Mouse (Mus musculus): ENCODE results near the gene Slc4a2.
"Not testable (repeated sequence)": the region's sequence is repeated elsewhere in the genome, so short reads cannot be mapped to it uniquely, and the experiment has no call there.

The Slc4a2 gene

DNA sequence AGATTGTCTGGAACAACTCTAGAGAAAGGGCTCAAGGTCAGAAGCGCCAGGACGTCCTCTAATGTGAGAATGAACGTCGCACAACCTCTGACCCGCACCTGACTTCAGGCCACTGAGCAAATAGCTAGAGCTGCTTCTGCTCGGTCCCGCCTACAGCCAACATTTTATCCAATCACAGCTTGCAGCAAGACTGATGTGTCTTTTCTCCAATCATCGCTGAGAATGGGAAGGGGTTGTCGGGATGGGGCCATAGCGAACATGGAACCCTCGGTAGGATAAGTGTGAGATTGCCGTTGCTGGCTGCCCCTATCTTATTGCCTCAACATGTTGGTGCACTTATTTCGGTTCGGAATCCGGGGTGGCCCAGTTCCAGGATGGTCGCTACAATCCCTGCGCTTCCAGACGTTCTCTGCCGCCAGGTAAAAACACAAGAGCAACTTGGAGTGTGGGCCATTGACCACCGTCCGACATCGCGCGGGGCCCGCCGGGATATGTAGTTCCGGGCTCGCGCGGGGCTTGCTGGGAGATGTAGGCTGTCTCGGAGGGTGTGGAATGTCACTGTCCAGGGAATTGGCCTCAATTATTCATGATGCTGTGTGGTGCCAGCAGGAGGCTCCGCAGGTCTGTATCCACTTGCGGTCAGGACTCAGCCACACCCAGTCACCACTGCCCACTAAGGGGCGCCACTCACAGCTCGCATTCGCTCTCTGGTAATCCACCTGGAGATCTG is 29.3 kb upstream of the Slc4a2 start:
- peak; percentile 96 for DNase-seq (ENCODE audit: low spot score)

DNA sequence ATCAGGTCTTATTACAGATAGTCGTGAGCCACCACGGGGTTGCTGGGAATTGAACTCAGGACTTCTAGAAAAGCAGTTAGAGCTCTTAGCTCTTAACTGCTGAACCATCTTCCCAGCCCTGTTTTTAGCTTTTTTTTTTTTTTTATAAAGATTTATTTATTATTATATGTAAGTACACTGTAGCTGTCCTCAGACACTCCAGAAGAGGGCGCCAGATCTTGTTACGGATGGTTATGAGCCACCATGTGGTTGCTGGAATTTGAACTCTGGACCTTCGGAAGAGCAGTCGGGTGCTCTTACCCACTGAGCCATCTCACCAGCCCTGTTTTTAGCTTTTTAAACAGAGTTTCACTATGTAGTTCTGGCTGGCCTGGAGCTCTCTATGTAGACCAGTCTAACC is 27.4 kb upstream of the Slc4a2 start:
- DNase-seq (ENCODE audit: low spot score) = not testable (repeated sequence)

DNA sequence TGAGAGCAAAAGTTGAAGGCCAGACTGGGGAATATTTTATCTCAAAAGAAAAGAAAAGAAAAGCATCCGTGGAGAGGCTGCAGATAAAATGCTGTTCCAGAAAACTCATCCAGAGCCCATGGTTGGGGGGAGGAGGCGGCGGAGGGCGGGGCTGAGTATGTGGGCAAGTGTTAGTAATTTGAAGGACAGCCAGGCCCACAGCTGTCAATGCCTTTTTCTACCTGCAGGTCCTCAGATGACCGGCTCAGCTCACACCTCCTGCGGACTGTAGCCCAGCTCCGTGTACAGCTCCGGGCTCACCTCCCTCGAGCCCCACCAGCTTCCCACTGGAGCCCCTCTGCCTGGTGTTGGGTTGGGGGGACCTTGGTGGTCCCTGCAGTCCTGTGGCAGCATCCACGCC is 24.0 kb upstream of the Slc4a2 start:
- DNase-seq (ENCODE audit: low spot score) = no peak

DNA sequence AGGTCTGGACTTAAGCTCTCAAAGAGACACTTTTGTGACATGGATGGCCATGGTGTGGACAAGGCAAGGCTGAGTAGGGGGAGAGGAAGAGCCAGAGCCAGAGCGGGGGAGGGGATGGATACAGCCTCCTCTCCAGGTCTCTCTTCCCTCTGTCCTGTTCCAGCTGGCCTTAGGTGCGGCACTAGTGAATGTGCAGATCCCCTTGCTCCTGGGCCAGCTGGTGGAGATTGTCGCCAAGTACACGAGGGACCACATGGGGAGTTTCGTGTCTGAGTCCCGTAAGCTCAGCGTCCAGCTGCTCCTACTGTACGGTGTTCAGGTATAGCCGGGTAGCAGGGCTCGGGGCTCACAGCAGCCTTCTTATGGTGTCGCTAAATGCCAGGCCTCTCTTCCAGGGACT is 23.3 kb upstream of the Slc4a2 start:
- DNase-seq (ENCODE audit: low spot score) = no peak

DNA sequence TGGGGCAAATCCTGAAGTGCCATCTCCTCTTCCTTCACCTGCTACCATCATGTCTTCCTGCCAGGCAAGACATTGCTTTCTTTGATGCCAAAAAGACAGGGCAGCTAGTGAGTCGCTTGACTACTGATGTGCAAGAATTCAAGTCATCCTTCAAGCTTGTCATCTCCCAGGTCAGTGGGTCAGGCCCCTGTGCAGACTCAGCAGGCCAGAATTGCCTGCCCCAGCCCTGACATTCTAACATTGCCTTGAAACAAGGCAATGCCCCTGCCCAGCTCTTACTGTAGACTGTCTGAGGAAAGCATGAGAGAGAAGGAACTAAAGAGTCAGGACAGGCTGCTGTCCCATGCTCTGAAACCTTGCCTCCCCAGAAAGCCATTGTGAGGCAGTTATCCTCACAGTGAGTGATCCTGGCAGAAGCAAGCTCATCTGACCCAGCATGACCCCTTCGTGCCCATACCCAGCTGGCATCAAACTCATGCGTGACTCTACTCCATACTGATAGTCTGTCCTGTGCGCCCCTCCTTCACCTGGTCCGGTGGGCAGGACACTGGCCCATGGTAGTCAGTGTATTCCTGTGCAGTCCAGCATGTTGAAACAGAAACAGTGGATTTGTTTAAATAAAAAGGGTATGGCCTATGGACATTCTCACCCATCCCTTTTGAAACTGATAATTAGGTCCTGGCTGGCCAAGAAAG is 22.6 kb upstream of the Slc4a2 start:
- no peak for DNase-seq (ENCODE audit: low spot score)

DNA sequence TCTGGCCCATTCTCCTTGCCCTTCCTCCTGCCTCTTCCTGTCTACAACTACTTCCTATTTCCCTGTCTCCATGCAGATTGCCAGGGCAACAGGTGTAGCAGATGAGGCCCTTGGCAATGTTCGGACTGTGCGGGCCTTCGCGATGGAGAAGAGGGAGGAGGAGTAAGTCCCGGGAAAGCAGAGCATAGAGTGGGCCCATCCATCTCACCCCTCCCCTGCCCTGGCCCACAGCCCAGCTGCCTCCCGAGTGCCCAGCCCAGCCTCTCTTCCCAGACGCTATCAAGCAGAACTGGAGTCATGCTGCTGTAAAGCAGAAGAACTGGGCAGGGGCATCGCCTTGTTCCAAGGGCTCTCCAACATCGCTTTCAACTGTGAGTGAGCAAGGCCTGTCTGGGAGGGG is 21.7 kb upstream of the Slc4a2 start:
- no peak for DNase-seq (ENCODE audit: low spot score)

DNA sequence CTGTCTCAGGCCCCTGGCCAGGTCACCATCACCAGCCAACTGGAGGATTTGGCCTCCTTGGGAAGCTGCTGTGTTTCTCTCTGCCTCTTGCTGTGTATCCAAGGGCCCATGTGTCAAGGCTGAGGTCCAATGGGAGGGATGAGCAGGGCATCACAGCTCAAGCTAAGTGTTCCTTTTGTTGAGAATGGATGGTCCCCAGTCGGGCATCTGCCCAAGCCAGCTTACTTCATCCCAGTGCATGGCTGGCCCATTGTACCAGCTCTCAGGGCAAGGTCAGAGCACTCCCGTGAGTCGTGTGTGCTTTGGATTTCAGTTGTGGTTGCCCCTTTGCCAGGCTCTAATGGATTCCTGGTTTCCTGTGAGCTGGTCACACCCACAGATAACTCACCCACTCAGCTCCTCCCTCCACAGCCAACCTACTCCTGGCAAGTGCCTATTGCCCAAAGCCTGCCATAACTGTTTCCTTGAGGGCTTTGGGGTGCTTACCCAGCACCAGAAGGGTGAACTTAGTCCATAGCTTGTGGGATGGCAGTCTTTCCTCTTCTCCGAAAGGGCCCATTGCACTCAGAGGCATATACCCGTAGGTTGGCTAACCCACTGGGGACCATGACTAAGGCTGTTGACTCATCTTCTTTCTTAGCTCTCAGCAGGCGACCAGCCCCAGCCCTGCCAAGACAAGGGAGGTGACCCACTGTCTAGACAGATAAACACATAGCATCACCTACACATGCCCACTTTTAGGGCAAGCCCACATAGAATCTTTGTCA is 18.9 kb upstream of the Slc4a2 start:
- no peak for DNase-seq (ENCODE audit: low spot score)

DNA sequence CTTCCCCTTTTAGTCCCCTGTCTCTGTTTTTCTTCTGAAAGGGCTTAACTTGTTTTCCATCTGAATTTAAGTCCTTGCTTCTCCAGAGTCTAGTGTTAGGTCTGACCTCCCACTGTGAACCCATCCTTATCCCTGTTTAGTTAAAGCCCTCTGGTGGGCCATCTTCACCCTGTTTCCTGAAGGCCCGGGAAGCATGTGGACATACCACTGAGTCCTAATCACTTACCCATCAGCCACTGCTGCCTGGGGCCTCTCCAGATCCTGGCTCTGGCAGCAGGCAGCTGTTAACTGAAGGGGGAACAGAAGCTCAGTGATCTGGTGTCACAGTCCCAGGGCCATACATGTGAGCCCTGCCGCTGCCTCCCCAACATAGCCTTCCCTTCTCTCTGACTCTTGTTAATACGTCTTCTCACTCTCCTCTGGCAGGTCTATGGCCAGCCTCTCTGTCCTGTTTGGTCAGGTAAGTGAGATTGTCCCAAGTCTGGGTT is 18.2 kb upstream of the Slc4a2 start:
- DNase-seq (ENCODE audit: low spot score) = no peak

DNA sequence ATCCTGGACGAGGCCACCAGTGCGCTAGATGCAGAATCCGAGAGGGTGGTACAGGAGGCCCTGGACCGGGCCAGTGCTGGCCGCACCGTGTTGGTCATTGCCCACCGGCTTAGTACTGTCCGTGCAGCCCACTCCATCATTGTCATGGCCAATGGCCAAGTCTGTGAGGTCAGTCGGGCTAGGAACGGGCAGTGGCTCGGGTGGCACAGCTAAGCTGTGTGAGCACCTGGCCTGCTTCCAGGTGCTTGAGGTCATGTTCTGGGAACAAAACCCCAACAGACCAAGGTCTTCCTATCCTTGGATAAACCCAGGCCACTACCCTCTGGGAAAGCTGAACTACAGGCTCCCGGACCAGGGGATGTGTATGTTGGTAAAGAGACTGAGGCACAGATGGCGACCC is 15.0 kb upstream of the Slc4a2 start:
- no peak for DNase-seq (ENCODE audit: low spot score)

DNA sequence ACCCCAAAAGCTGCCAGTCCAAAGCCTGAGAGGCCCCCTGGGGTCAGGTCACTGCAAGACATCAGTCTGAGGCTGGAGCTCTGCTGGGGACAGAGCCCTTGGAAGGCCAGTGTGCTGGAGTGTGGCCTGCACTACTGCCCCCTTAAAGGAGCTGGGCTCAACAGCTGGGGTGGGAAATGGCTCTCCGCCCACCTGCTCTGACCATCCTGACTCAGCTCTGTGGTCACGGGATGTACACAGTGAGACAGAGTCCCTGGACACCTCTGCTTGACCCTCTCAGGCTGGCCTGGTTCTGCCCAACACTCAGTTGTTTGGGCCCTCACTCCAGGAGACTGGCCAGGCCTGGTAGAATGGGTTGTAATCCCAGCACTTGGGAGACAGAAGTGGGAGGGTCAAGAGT is 14.2 kb upstream of the Slc4a2 start:
- DNase-seq (ENCODE audit: low spot score) = no peak

DNA sequence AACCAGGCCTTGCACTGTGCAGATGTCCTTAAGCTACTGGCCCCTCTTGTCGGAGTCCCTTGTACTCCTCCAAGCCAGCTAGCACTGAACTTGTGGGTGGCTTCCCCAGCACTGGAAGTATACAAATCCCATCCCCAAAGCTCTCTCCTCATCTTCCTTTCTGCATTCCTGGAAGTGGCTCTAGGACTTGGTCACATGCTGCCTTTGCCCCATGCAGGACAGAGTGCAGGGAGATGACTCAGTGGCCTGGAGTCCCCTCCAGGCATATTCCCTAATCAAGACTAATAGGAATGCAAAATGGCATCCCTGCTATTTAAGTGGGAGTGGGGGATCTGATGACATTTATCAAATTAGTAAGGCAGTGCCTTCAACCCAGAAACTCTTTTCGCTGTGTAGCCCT is 11.6 kb upstream of the Slc4a2 start:
- DNase-seq (ENCODE audit: low spot score) = no peak

DNA sequence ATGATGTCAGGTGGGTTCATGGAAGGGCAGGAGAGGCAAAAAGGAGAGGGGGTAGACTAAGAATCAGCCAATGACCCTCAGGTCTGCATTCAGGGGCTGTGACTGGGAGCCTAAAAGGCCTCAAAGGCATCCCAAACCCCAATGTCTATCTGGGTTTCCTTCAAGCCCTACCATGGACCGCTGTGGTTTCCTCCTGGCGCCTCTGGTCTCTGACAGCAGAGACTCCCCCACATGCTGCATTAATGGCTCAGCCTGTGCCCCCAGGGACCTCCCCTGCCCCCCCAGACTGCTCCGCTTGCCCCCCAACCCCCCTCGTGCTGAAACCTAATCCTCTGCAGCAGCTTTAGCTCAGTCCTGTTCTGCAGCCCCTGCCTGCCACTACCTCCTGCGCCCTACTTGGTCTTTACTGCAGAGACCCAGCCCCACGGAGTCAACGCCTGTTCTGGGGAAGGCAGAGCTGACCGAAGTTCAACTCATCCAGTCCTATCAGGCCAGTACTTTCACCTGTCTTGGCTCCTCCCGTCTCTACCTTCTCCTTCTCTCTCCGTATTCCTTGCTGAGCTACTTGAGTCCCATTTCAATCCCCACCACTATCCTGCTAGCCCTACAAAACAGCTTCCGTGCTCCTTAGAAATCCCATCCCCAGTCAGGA is 10.5 kb upstream of the Slc4a2 start, which contains the start of gene Asic3:
Gene Asic3 (plus strand): TSS at position 351 of the 652 bp plus-strand sequence.
- no peak for DNase-seq (ENCODE audit: low spot score)

DNA sequence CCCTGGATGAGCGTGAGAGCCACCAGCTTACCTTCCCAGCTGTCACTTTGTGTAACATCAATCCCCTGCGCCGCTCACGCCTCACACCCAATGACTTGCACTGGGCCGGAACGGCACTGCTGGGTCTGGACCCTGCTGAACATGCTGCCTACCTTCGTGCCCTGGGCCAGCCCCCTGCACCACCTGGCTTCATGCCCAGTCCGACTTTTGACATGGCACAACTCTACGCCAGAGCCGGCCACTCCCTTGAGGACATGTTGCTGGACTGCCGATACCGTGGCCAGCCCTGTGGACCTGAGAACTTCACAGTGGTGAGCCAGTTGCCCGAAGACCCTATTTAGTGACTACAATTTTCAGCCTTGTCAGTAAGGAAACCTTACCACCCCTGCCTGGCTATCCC is 9.7 kb upstream of the Slc4a2 start:
- no peak for DNase-seq (ENCODE audit: low spot score)

DNA sequence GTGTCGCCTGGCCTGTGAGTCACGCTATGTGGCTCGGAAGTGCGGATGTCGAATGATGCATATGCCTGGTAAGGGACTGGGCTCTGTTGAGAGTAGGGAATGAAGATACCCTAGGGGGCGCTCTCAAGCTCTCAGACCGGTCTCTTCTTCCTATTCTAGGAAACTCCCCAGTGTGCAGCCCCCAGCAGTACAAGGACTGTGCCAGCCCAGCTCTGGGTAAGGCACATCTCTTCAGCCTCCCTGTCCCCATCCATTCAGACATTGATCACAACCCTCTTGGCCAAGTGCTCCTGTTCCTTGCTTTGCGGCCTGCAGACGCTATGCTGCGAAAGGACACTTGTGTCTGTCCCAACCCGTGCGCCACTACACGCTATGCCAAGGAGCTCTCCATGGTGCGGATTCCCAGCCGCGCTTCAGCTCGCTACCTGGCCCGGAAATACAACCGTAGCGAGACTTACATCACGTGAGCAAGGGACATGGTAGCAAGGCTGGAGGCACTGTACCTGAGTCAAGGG is 7.4 kb upstream of the Slc4a2 start:
- DNase-seq (ENCODE audit: low spot score) = peak; percentile 69

DNA sequence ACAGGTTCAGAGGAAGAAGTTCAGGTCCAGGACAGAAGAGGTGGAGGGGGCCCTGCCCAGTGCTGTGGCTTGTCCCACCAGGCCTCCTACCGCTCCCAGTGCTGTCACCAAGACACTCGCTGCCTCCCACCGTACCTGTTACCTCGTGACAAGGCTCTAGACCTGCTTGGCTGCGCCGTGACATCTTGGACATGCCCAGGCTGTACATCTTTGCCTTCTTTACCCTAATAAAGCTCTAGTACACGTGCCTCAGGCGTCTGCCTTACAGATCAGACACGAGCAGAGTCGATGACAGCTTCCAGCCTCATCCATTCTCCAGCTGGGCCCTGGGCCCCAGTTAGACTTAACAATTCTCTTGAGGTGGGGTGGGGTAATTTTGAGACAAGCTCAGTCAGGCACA is 6.0 kb upstream of the Slc4a2 start:
- no peak for DNase-seq (ENCODE audit: low spot score)

DNA sequence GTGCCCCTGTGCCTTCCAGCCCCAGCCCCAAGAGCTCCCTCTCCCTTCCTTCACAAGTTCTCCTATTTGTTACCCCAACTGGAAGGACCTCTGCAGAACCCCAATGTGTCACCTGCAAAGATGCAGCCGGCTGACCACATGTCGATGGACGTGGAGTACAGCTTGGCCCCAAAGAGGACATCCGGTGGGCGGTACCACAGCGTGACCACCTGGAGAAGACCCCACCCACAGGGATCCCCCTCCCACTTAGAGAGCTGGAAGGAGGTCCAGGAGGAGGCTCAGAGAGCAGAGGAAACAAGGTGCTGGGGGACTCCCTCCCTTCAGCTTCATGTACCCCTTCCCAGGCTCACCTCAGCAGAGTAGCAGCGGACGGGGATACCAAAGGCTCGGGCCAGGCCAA is 3.3 kb upstream of the Slc4a2 start:
- DNase-seq (ENCODE audit: low spot score) = no peak

DNA sequence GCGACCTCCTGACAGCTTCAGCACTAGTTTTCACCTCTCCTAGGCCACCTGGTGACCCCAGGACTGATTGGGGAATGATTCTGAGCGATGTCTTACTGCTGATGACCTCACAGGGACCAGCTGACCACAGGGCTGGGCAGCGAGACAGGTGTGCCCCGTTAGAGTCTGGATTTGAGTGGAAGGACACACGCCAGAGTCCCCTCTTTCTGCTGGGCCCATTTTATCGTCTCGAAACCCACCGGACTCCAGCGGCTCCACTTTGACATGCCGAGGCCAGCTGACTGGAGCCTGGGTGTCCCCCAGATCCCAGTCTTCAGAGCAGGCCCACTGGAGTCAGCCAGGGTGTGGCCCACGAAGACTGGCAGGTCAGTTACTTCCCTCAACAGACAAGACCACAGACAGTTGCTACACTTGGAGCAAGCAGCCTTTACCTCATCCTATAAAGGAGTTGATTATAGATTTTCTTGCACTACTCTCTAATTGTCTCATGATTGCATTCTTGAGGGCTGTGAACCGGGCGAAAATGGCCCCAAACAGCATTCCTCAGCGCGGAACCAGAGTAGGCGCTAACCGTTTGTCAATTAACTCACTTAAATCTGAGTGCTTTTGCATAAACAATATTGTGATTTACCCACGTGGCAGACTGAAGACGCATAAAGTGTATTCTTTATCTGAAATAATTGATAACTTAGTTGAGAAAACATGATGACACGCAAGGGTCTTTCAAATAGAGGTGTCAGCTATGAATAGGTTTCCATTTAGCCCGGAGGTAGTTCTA is 556 bp downstream of the Slc4a2 start:
- DNase-seq (ENCODE audit: low spot score) = peak; percentile 60

DNA sequence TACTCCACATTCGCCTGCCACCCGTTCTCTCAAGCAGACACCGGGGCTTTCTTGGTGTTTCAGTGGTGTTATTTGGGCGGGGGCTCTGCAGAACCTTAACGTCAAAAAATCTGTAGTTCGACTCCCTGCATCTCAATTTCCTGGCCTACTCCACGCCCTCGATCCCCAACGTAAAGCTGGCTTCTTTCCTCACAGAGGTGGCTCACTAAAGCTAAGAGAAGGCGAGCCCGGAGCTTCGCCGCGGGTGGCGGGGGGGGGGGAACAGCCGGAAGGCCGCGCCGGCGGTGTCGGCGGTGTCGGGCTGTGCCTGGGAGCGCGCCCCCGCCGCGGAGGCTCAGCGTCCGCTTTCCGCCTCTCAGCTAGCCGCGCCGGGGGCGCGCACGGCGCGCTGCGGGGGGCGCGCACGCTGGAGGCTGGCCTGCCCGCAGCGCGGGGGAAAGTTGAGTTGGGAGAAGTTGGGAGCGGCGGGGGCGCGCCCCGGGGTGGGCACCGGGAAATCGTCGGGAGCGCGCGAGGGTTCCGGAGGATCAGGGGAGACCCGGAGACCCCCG is 1.3 kb downstream of the Slc4a2 start:
- no peak for DNase-seq (ENCODE audit: low spot score)

DNA sequence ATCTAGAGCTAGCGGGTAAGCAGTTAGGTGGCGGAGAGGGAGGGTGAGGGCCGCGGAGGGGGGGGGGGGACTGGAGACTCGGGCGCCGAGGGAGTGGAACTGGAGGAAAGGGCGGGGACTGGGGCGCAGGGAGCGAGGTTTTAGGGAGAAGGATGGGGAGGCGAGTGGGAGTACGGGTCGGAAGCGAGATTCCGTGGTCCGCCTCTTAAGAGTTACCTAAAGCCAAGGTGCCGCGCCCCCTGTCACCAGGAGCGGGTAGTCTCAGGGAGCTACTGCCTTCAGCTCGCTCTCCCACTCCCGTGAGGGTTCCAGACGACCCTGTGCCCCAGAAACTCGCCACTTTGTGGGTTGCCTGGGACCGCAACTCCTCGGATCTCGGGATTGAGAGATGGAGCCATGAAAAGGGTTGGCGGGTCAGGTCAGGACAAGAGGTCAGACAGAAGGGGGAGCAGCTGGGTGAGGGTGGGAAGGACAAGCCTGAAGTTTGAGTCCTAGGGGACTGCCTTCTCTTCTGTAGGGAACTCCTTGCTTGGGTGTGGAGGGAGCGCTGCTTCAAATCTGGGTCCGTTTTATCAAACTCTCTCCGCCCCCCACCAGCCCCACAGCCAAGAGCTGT is 1.9 kb downstream of the Slc4a2 start:
- DNase-seq (ENCODE audit: low spot score) = no peak

DNA sequence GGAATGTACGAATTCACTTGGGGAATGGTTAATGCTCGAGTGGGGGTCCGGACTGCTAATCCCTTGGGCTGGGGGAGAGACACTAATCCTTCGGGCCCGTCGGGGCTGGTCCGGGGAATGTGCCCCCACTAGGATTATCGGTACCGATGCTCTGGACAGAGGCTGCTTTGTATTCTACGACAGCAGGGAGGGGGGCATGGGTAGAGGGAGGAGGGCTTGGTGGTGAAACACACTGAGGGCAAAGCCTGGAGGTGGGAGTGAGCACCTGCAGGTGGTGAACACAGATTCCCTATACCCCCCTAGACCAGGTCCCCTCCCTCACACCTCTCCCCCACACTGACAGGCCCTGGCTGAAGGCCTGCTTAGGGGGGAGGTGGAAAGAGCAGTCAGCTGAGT is 2.4 kb downstream of the Slc4a2 start:
- no peak for DNase-seq (ENCODE audit: low spot score)

All from left cerebral cortex, adult 11 months (tissue).